Mouse (Mus musculus) intestine, postnatal 0 days (tissue): ENCODE measurements at regions not wholly inside any gene's neighbourhood (a gene's known extent, or its start where the extent isn't known, plus 50 kb on each side); places are given as distances from the start of the nearest gene placed in this dataset.
A peak's percentile ranks its signal among the peaks of the same experiment; 100 is the strongest.

Experiments used
- ATAC-seq: fragments of 200-750 bp; cut with Nextera tagmentation; 2 replicates; pipeline ENCODE4 v1.8.0; 2017; ENCODE audit warnings: mild to moderate bottlenecking, moderate TSS enrichment, moderate library complexity
- H3K27ac ChIP-seq: fragments of 300-500 bp; sonication (generic); 2 replicates; pipeline ENCODE4 v1.5.1; 2014; ENCODE audit warnings: mild to moderate bottlenecking, low read depth, low read length, moderate library complexity
- H3K27me3 ChIP-seq: fragments of 300-500 bp; sonication (generic); replicated peaks from 2 replicates; pipeline ENCODE4 v1.6.1; 2014; ENCODE audit warnings: low read length, mixed read lengths; ENCODE audit not compliant: control insufficient read depth, insufficient read depth
- H3K36me3 ChIP-seq: fragments of 300-500 bp; sonication (generic); 2 replicates; pipeline ENCODE4 v1.6.1; 2014; ENCODE audit warnings: mild to moderate bottlenecking, moderate library complexity; ENCODE audit not compliant: control insufficient read depth, insufficient read depth
- H3K4me1 ChIP-seq: fragments of 300-500 bp; sonication (generic); replicated peaks from 2 replicates; pipeline ENCODE4 v1.6.1; 2014; ENCODE audit warnings: antibody characterized with exemption, low read length, mixed read lengths; ENCODE audit not compliant: control insufficient read depth, insufficient read depth
- H3K4me2 ChIP-seq: fragments of 300-500 bp; sonication (generic); replicated peaks from 2 replicates; pipeline ENCODE4 v1.6.1; 2014; ENCODE audit warnings: low read depth, mild to moderate bottlenecking, moderate library complexity
- H3K4me3 ChIP-seq: fragments of 300-500 bp; sonication (generic); 2 replicates; pipeline ENCODE4 v1.5.1; 2014; ENCODE audit warnings: low read depth, low read length
- H3K9ac ChIP-seq: fragments of 300-500 bp; sonication (generic); 2 replicates; pipeline ENCODE4 v1.6.1; 2014; ENCODE audit warnings: mild to moderate bottlenecking, low read depth, low read length
- H3K9me3 ChIP-seq: fragments of 300-500 bp; sonication (generic); 2 replicates; pipeline ENCODE4 v1.6.1; 2016; ENCODE audit warnings: mixed run types; ENCODE audit not compliant: control insufficient read depth
- CTCF ChIP-seq: sonication (generic); IDR thresholded peaks from 2 replicates; pipeline ENCODE4 v1.5.1; 2016; ENCODE audit warnings: low read depth, mild to moderate bottlenecking, control low read depth, antibody characterized with exemption, moderate library complexity
- whole genome bisulfite sequencing: fragments of 180-500 bp; shearing (Covaris S2); extraction: QIAGEN DNeasy Blood & Tissue Kit; methylation state at CpG from one replicate; pipeline ENCODE4 v1.1.7; 2014; 5-methylcytosine and 5-hydroxymethylcytosine counted together

DNA sequence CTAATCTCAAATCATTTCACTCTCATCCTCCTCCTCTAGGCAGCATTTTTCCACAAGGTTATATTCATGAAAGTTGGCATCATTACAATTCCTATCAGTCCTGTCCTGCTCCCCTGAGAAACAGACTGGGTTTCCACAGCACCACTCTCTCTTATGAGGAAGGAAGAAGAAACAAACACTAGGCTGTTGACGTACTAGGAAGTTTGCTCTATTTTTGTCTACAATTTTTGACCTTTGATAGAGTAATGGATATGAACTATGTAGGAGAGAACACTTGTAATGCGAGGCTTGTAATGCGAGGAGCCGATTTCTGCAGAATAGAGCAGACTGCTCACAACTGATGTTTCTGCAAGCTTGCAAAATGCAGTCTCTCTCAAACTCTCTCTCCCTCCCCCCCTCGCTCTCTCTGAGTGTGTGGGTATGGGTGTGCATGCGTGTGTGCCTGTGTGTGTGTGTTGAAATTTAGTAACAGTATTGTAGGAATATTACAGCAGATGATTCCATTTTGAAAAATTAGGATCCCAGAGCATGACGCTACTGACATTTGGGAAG, 247.0 kb upstream of the Klf6 start:
- Histone ChIP-seq H3K4me3 (no peak overlapping the region), H3K4me2 (no peak overlapping the region), H3K27me3 (no peaks in the 10 kb centered on the region), H3K4me1 (no peaks in the 10 kb centered on the region), H3K9me3 (no peaks in the 10 kb centered on the region), H3K27ac (no peak overlapping the region), H3K36me3 (no peaks in the 10 kb centered on the region), H3K9ac (no peak overlapping the region)
- ATAC-seq = 0 out of 2 replicates have a peak, but pooled peaks have one; percentile 16
- TF ChIP-seq CTCF = no peak
- WGBS = 76% methylated on average over 7 of the region's 7 CpGs

DNA sequence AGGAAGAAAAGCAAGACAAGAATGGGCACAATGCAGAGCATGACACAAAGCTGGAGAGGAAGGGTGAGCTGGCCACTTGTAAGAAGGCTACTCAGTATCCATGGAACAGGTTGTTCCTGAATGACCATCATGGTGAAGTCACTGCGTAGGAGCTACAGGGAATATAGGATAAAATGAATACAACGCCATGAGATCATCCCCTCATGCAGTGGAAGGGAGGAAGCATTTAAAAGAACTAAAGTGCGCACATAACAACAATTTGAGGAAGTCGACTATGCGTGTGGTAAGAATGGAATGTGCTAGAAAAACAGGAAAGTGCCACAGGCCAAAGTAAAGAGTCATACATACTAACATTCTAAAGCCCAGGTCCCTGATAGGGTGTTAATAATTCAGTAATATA, 246.4 kb upstream of the Klf6 start:
- H3K4me3 ChIP-seq = no peak overlapping the region
- no peaks in the 10 kb centered on the region for H3K27me3 ChIP-seq
- WGBS = 89% methylated on average over 5 of the region's 5 CpGs
- no peak overlapping the region for H3K9ac ChIP-seq
- H3K4me1 ChIP-seq = no peaks in the 10 kb centered on the region
- no peaks in the 10 kb centered on the region for H3K36me3 ChIP-seq
- H3K9me3 ChIP-seq = no peaks in the 10 kb centered on the region
- no peak for ATAC-seq
- no peak overlapping the region for H3K4me2 ChIP-seq
- TF ChIP-seq CTCF = no peak
- no peak overlapping the region for H3K27ac ChIP-seq

DNA sequence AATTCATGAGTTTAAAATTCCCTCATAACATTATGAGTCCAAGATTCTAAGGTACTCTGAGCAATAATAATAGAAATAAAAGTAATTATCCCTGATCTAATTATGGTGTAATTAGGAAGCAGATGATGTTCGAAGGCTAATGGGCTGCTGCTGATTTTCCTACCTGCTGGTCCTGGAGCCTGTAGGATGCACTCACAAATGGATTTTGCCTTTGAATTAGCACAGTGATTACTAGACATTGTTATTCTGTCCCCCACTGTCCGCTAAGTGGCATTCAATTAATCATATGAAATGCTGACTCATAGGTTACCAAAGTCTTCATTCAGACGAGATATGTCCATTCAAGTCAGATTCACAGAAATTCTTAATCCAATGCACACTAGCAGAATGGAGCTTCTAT, 246.0 kb upstream of the Klf6 start:
- WGBS = 82% methylated on average over 3 of the region's 3 CpGs

DNA sequence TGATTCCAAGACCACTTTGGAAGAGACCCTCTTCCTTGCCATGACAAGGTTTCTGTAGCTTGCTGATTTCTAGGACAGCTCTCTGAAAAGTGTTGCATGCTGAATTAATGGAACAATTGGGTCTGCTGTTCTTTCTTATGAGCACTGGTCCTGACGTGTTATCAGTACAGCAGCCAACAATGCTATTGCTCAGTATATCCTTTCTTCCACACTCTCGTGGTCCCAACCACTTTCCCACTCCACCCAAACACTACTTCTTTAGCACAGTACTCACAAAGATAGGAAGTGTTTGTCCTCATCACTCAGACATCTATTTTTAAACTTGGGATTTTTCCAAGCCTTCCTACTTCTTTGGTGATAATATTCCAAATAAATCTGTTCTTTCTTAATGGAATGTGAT, 233.2 kb upstream of the Klf6 start:
- ATAC-seq = no peak
- 60% methylated on average over 2 of the region's 2 CpGs for WGBS
- H3K4me1 ChIP-seq = no peaks in the 10 kb centered on the region
- no peak overlapping the region for H3K27ac ChIP-seq
- TF ChIP-seq CTCF = no peak
- no peaks in the 10 kb centered on the region for H3K27me3 ChIP-seq
- no peak overlapping the region for H3K4me3 ChIP-seq
- no peak overlapping the region for H3K4me2 ChIP-seq
- H3K9me3 ChIP-seq = no peaks in the 10 kb centered on the region
- no peak overlapping the region for H3K9ac ChIP-seq
- H3K36me3 ChIP-seq = no peaks in the 10 kb centered on the region

More for the DNA sequence above, 246.0 kb upstream of the Klf6 start:
- Histone ChIP-seq H3K27me3 (no peaks in the 10 kb centered on the region), H3K4me2 (no peak overlapping the region), H3K27ac (no peak overlapping the region), H3K9me3 (no peaks in the 10 kb centered on the region), H3K4me3 (no peak overlapping the region), H3K36me3 (no peaks in the 10 kb centered on the region), H3K9ac (no peak overlapping the region), H3K4me1 (no peaks in the 10 kb centered on the region)
- no peak for TF ChIP-seq CTCF
- no peak for ATAC-seq

DNA sequence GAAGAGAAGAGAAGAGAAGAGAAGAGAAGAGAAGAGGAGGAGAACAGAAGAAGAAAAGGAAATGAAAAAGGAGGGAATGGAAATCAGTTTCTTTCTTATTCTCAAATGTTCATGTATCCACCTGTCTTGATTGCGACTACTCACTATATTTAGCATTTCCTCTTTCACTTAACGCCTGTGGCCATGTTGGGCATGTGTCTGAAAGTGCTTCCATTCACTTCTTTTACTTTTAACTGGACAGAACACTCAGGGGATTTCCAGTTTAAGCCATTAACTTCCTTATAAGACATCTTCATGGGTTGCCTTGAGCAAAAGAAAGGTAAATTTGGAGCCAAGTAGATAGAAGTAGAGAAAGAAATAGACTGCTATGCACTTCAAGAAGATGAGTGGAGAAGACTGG, 226.3 kb upstream of the Klf6 start:
- H3K9me3 ChIP-seq = no peaks in the 10 kb centered on the region
- TF ChIP-seq CTCF = no peak
- no peak overlapping the region for H3K4me2 ChIP-seq
- 74% methylated on average over 2 of the region's 2 CpGs for WGBS
- H3K4me3 ChIP-seq = no peak overlapping the region
- H3K9ac ChIP-seq = no peak overlapping the region
- H3K4me1 ChIP-seq = no peaks in the 10 kb centered on the region
- ATAC-seq = no peak
- no peaks in the 10 kb centered on the region for H3K27me3 ChIP-seq
- no peak overlapping the region for H3K27ac ChIP-seq
- H3K36me3 ChIP-seq = no peaks in the 10 kb centered on the region

DNA sequence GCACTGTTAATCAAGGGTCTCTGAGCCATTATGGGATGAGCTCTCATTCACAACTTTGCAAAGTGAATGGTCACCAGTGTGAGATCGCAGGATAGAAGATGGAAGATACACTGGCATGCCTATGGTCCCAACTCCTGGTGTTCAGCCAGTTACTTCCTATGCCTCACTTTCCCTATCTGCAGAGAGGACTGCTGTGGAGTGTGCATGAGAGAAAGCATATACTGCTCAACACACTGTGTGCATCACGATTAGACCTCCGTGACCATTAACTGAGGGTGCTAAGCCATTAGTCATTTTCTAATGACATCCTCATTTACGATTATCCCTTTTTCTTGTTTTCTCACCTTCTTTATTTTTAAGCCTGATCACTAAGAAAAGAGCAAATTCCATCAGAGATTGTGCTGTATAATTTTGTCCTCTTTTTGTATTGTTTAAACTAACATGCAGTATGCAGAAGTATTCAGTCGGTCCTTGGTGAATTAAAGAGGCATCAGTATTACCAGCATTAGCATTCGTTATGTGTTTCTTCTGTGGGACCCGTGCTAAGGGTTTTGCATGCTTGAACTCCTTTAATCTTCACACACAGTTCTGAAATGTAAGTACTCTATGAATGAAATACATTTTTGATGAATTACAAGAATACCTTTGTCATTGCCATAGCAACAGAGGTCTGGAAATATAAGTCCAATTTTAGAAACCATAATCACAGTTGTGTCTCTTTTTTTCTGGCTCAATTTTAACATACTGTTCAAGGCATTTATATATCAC, 219.4 kb upstream of the Klf6 start:
- no peak for TF ChIP-seq CTCF
- Histone ChIP-seq H3K27ac (no peak overlapping the region), H3K4me3 (no peak overlapping the region), H3K4me2 (no peak overlapping the region), H3K4me1 (no peaks in the 10 kb centered on the region), H3K36me3 (no peaks in the 10 kb centered on the region), H3K27me3 (no peaks in the 10 kb centered on the region), H3K9me3 (no peaks in the 10 kb centered on the region), H3K9ac (no peak overlapping the region)
- ATAC-seq = no peak
- 83% methylated on average over 7 of the region's 7 CpGs for WGBS
